Mouse (Mus musculus) forelimb bud, embryonic 11.5 days (tissue): ENCODE measurements around the gene Setd4.
A peak's percentile ranks its signal among the peaks of the same experiment; 100 is the strongest.

Experiments
- DNase-seq: peaks from one replicate; pipeline ENCODE4 v3.0.0-alpha.2; 2012; ENCODE audit warnings: low read depth, low spot score

Gene Setd4

DNA sequence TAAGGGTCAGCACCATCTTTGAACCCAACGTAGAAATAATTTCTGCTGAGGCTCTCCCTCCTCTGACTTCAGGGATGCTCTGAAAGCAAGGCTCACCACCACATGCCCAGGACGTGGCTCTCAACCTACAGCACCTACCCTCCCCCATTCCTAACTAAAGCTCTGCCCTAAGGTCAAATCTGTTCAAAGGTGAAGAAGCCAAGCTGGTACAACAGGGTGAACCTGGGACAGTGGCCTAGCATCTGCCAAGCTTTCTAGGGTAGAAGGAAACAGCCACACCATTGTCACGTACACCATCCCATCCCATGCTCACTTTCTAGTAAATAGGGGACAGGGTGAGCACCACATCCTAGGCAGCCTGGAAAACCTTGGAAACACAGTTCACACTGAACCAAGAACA lies 11.2 kb downstream of the Setd4 start:
- DNase-seq, result no peak

DNA sequence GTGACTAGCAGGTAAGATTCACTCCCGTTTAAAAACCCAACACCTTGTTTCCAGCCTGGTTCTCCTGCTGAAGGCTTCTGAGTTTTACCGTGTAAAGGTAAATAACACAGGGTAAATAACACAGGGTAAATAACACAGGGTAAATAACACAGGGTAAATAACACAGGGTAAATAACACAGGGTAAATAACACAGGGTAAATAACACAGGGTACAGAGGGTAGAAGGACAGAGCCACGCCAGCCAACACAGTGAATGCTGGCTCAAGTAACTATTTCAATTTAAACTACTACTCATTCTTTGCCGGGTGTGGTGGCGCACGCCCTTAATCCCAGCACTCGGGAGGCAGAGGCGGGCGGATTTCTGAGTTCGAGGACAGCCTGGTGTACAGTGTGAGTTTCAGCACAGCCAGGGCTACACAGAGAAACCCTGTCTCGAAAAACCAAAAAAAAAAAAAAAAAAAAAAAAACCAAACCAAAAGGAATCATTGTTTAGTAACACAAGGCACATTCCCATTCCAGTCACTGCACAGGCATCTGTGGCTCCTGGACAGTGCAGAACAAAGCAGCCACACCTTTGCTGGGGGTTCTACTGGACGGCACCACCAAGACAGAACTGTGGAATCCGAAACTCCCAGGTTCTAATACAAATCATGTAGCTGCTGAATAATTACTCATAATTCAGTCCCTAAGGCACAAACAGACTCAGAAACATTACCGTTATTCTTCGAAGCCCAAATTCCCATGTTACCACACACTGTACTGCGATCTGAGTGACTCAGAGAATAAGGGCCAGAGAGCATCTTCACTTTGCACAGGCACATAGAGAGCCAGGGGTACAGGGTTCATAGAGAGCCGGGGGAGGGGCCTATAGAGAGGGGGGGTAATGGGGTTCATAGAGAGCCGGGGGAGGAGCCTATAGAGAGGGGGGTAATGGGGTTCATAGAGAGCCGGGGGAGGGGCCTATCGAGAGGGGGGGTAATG lies 12.1 kb downstream of the Setd4 start:
- DNase-seq, result no peak

DNA sequence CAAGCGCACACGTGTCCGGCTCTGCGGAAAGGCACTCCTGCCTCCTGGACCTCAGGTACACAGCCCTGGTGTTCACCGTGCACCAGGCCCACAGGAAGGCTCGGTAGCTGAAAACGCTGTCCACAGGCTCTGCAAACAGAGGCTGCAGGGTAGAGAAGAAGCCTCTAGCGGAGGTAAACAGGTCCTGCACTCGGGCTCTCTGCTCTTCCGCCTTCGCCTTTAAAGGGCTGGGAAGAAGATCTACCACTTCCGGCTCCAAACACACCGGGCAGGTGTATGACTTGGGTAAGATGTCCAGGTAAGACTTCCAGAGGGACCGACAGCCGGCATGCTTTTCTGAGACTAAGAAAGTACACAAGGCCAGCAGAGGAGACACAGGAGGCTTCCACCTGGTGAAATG lies 12.9 kb downstream of the Setd4 start:
- no peak for DNase-seq

DNA sequence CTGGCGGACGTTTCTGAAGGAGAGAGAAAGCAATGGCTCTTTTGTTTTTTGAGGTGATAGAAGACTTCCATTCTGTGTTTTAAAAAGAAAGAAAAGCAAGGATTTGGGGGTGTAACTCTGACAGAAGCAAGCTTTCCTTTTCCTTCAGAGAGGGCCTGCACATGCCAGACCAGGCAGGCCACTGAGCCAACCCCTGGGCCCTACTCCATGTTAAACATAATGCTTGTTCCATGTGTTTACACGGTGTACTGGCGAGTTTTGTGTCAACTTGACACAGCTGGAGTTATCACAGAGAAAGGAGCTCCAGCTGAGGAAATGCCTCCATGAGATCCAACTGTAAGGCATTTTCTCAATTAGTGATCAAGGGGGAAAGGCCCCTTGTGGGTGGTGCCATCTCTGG lies 15.6 kb downstream of the Setd4 start:
- DNase-seq, result no peak

DNA sequence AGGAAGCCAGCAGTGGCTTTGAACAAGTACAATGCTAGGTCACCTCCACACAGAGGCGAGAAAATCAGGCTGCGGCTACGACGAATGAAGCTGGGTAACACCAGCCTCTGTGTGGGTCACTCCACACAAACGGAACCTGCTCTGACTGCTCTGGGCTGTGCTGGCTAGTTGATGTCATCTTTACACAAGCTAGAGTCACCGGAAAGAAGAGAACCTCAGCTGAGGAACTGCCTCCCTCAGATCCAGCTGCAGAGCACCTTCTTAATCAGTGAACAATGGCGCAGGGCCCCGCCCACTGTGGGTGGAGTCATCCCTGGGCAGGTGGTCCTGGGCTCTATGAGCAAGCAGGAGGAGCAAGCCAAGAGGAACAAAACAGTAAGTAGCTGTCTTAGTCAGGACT lies 17.5 kb downstream of the Setd4 start:
- DNase-seq, result no peak

DNA sequence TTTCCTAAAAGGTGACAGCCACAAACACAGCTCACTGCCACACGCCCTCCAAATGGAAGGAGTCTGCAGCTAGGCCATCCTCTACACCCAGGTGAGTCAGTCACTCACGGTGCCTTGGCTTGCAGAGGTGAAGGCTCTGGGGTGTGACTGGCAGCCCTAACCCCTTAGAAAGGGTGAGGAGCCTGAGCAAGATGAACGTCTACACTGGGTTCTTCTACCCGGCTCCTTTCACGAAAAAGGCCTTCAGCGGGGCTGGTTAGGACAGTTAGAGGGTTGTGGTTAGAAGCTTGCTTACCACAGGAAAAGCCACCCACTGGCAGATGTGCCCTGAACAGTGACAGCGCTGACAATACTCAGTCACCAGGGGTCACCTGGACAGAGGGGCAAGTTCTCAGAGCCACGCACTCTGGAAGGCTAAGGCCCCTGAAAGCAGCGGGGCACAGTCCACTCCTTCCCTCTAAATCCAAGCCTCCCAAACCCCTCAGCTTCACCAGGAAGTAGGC lies 18.1 kb downstream of the Setd4 start:
- DNase-seq, result no peak

- no peak for DNase-seq
These were observed 18.7 kb downstream of the Setd4 start for GRCm38 (mm10) chr16:93584976-93585702.

- no peak for DNase-seq
These were observed 22.7 kb downstream of the Setd4 start for GRCm38 (mm10) chr16:93581125-93581524.

- DNase-seq, result no peak
These were observed 25.4 kb downstream of the Setd4 start for GRCm38 (mm10) chr16:93578346-93579005.

DNA sequence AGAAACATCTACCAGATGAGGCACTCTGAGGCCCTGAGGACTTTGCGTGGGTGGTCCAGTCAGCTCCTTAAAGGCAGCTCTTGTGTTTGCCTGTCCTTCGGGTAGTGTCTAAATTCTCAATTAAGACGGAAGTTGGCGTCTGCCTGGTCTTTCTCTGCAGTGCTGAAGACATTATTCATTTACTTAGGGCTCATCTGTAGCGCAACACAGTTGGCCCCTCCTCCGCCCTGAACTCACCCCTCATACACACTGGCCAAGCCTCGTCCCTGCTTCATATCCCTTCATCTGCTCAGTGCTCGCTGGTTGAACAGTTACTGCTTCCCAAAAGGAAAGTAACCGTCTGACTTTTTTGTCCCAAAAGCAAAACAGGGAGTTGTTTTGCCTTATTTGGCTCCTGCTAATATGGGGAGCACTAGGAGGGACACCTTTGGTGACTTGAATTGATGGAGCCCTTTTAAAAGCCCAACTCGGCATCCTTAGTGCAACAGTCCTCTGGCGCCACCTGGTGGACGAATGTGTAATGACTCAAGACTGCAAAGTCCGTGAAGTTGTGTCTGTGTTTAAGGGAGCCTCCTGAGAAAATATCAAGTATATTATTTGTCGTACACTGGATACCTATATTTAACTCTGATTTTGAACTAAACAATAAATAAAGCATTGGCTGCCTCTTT lies 27.3 kb downstream of the Setd4 start:
- peak; percentile 85 for DNase-seq

DNA sequence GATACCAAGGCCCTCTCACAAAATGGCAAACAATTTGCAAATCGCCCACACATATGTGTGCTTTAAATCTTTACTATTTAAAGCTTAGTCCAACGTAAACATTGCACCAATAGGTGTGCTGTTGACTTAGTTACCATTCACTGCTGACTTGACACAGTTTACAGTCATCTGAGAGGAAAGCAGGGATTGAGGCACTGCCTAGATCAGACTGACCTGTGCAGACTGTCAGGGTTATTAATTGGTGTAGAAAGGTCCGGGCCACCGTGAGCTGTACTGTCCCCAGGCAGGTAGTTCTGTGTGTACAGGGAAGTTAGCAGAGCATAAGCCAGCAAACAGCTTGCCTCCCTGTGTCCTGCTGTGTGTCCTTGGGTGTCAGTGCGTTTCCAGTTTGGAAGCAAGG lies 28.3 kb downstream of the Setd4 start:
- no peak for DNase-seq

DNA sequence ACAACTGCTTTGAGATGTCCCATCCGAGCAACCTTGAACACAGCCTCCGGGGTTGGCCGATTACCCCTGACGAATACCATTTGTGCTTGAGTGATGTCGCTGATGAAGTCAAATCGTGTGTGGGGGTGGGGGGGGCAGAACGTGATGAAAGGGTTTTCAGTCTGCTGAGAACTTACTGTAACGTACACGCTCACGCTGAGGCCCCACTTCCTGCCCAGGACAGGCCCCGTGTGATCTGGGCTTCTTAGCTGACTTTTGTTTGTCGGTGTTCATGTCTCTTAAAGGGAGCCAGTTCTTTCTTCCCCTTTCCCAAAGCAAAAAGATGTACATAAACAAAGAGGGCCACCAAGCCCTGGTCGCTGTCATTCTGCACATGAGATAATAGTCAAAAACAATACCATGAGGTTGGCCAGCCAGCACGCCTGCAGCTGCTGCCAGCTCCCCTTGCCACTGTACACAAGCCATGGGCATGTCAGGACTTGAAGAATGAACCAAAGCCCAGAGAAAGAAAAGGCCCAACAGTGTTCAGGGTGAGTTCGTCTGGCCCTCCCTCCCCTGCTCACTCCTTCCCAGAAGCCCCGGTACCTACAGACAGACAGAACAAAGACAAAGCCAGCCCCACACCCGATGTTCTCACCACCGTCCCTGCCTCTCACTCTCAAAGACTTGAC lies 29.2 kb downstream of the Setd4 start:
- DNase-seq, result no peak

DNA sequence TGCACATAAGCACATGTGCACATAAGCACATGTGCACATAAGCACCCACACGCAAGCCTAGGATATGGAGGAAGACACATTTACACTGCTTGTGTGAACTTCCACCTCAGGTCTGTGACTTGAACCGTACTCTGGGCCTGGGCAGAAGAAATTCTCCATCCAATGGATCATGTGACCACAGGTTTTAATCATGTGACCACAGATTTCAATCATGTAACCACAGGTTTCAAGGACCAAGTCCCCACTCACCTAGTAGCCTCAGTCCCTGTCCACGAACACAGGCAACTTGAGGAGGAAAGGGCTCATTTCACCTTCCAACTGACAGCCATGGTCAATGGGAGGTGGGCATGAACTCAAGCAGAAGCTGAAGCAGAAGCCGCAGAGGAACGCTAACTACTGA lies 30.4 kb downstream of the Setd4 start:
- DNase-seq, result no peak

- DNase-seq, result no peak
These were observed 31.5 kb downstream of the Setd4 start for GRCm38 (mm10) chr16:93572383-93572782.

GRCm38 (mm10) chr16:93558499-93558898 lies 45.4 kb downstream of the Setd4 start:
- no peak for DNase-seq

GRCm38 (mm10) chr16:93557646-93558045 lies 46.2 kb downstream of the Setd4 start:
- DNase-seq, result no peak

GRCm38 (mm10) chr16:93552686-93553513 lies 51.0 kb downstream of the Setd4 start:
- DNase-seq, result no peak

- no peak for DNase-seq
These were observed 54.6 kb downstream of the Setd4 start for GRCm38 (mm10) chr16:93549287-93549686.

DNA sequence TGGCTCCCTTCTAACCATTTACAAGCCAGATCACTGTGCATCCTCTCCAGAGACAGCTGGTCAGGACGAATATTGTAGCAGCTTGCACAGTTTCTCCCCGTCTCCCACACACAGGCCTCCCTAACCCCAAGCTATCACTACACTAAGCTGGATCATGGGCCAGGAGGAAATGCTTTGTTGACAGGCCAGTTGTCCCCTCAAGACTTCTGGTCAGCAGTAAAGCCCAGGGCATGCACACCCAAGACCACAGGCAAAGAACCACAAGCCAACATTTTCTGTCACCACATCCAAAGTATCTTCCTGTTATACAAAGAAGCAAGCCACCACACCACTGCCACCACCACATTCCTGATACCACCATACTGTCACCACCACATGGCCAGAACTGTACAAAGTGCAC lies 55.8 kb downstream of the Setd4 start:
- DNase-seq, result no peak

- no peak for DNase-seq
These were observed 56.7 kb downstream of the Setd4 start for GRCm38 (mm10) chr16:93547122-93547521.
